ENCODE assay signal across 9 mouse cellular contexts in the genomic region with DNA sequence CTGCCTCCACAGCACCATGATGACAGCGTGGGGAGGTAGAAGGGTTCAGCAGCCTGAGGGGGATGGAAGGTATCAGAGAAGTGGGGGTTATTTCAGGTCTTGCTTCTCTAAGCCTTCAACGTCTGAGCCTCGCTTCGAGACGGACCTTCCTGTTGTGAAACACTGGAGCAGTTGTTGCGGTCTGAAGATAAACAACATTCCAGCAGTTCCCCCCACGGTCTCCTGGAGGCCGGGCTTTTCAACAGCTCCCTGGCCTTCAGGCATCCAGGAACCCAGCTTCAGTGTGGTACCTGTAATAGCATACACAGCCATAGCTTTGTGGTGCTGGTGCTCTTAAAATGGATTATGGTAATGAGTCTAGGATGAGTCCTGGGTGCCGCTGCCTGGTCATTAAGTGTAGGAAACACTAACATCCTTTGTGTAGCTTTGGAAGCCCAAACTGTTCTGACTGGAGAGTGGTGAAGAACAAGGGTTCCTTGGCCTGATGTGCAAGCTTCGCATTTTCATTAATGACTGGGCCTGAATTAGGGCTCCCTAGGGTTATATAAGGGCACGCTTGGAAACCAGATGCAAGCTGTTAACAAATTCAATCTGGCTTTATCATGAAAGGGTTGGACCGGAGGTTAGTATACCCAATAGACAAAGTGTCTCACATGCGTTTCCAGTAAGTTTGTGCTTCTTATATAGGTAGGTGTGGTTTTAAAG.
A peak's percentile ranks its signal among the peaks of the same experiment; 100 is the strongest.
DNase-seq lines count a peak whose midpoint lies in the region; ATAC-seq and TF ChIP-seq lines count a peak whose summit lies in the region.
"Had no signal": no experiment of that assay in that cellular context is flagged by ENCODE, and none has a peak within 500 bp of the region (broad histone marks: within the 10 kb centered on the region; RNA-seq: fewer than 3 reads in every experiment).

No protein-coding gene starts in this region.

- no peak for DNase-seq in forebrain, embryonic 11.5 days (ENCODE audit: low spot score)
- no peak for DNase-seq in forebrain, embryonic 14.5 days (ENCODE audit: low spot score)
- peak; percentile 25 for DNase-seq in brain, embryonic 14.5 days (ENCODE audit: low read depth)
- DNase-seq in heart, adult 9 months (ENCODE audit: low spot score in 2 of 2), result peak; percentile 44 to 47
- peak; percentile 33 to 46 for DNase-seq in left cerebral cortex, adult 9 months (ENCODE audit: low spot score in 2 of 2)
- DNase-seq in adrenal gland, postnatal 36 days, result no peak
- DNase-seq in midbrain, embryonic 14.5 days, result no peak

- H3K27me3 ChIP-seq in forebrain, embryonic 11.5 days (ENCODE audit: control insufficient read depth, insufficient read depth, low read length), result no peaks in the 10 kb centered on the region
- H3K27me3 ChIP-seq in forebrain, embryonic 14.5 days (replicated peaks; ENCODE audit: control insufficient read depth, insufficient read depth, low read length), result no peaks in the 10 kb centered on the region
- H3K27me3 ChIP-seq in neural tube, embryonic 13.5 days, result no peaks in the 10 kb centered on the region
- no peaks in the 10 kb centered on the region for H3K27me3 ChIP-seq in midbrain, embryonic 14.5 days (ENCODE audit: control insufficient read depth, insufficient read depth, low read length)
- H3K27me3 ChIP-seq: CH12.LX had no signal

- 0 out of 2 replicates have a peak, but pooled peaks have one; percentile 36 for ATAC-seq in forebrain, embryonic 11.5 days (replicated peaks; ENCODE audit: low FRiP score)
- no peak for ATAC-seq in forebrain, embryonic 14.5 days
- ATAC-seq in neural tube, embryonic 13.5 days (ENCODE audit: low read depth), result peak; percentile 59; the same call in 1 of the 2 replicates
- ATAC-seq in midbrain, embryonic 14.5 days (ENCODE audit: low FRiP score, low TSS enrichment), result no peak; the same call in 1 of the 2 replicates

- H3K4me1 ChIP-seq in forebrain, embryonic 11.5 days (replicated peaks; ENCODE audit: control insufficient read depth, insufficient read depth, low read length), result no peaks in the 10 kb centered on the region
- H3K4me1 ChIP-seq in forebrain, embryonic 14.5 days (ENCODE audit: control insufficient read depth, insufficient read depth, low read length), result no peaks in the 10 kb centered on the region
- H3K4me1 ChIP-seq in neural tube, embryonic 13.5 days (replicated peaks), result peaks cover 16% of the 10 kb centered on the region; the same call in 1 of the 2 replicates
- no peaks in the 10 kb centered on the region for H3K4me1 ChIP-seq in midbrain, embryonic 14.5 days (ENCODE audit: control insufficient read depth, insufficient read depth, low read length)

- no peak for TF ChIP-seq POLR2A in brain, embryonic 14.5 days (IDR thresholded peaks at IDR 0.05; ENCODE audit: borderline replicate concordance, extremely low read depth, insufficient read depth, insufficient read length, poor library complexity, severe bottlenecking)

- H3K9ac ChIP-seq in forebrain, embryonic 11.5 days (ENCODE audit: low read length), result no peak overlapping the region
- H3K9ac ChIP-seq in forebrain, embryonic 14.5 days (ENCODE audit: low read length), result no peak overlapping the region
- no peak overlapping the region for H3K9ac ChIP-seq in neural tube, embryonic 13.5 days
- no peak overlapping the region for H3K9ac ChIP-seq in midbrain, embryonic 14.5 days (replicated peaks; ENCODE audit: low read length)

- H3K36me3 ChIP-seq in forebrain, embryonic 11.5 days (ENCODE audit: control insufficient read depth, insufficient read depth, low read length), result no peaks in the 10 kb centered on the region
- H3K36me3 ChIP-seq in forebrain, embryonic 14.5 days (ENCODE audit: control insufficient read depth, insufficient read depth, low read length), result no peaks in the 10 kb centered on the region
- H3K36me3 ChIP-seq in neural tube, embryonic 13.5 days, result no peaks in the 10 kb centered on the region
- no peaks in the 10 kb centered on the region for H3K36me3 ChIP-seq in midbrain, embryonic 14.5 days (ENCODE audit: control insufficient read depth, insufficient read depth, low read length)

- 58% methylated on average over 13 of the region's 13 CpGs for WGBS in forebrain, embryonic 11.5 days
- WGBS in forebrain, embryonic 14.5 days, result 50% methylated on average over 13 of the region's 13 CpGs
- WGBS in neural tube, embryonic 13.5 days, result 51% methylated on average over 13 of the region's 13 CpGs
- 56% methylated on average over 13 of the region's 13 CpGs for WGBS in midbrain, embryonic 14.5 days

- no peak overlapping the region for H3K4me3 ChIP-seq in forebrain, embryonic 11.5 days (ENCODE audit: low read depth, low read length)
- H3K4me3 ChIP-seq in forebrain, embryonic 14.5 days (ENCODE audit: low read depth, low read length), result no peak overlapping the region
- no peak overlapping the region for H3K4me3 ChIP-seq in neural tube, embryonic 13.5 days
- no peak overlapping the region for H3K4me3 ChIP-seq in midbrain, embryonic 14.5 days (replicated peaks; ENCODE audit: low read depth, low read length)

- H3K9me3 ChIP-seq in forebrain, embryonic 11.5 days (ENCODE audit: control insufficient read depth, low read length), result no peaks in the 10 kb centered on the region
- H3K9me3 ChIP-seq in forebrain, embryonic 14.5 days (replicated peaks; ENCODE audit: control insufficient read depth, low read length), result no peaks in the 10 kb centered on the region
- H3K9me3 ChIP-seq in neural tube, embryonic 13.5 days, result no peaks in the 10 kb centered on the region
- no peaks in the 10 kb centered on the region for H3K9me3 ChIP-seq in midbrain, embryonic 14.5 days (ENCODE audit: control insufficient read depth, low read length)

- no peak overlapping the region for H3K27ac ChIP-seq in forebrain, embryonic 11.5 days (ENCODE audit: low read depth, low read length)
- no peak overlapping the region for H3K27ac ChIP-seq in forebrain, embryonic 14.5 days (ENCODE audit: low read depth, low read length)
- H3K27ac ChIP-seq in neural tube, embryonic 13.5 days (replicated peaks), result 0 out of 2 replicates have a peak overlapping the region, but pooled peaks have one; percentile 23
- H3K27ac ChIP-seq in midbrain, embryonic 14.5 days (replicated peaks; ENCODE audit: low read depth, low read length), result no peak overlapping the region

- no peak overlapping the region for H3K4me2 ChIP-seq in forebrain, embryonic 11.5 days (ENCODE audit: low read depth, low read length, severe bottlenecking)
- no peak overlapping the region for H3K4me2 ChIP-seq in forebrain, embryonic 14.5 days (ENCODE audit: low read length)
- H3K4me2 ChIP-seq in neural tube, embryonic 13.5 days, result no peak overlapping the region
- no peak overlapping the region for H3K4me2 ChIP-seq in midbrain, embryonic 14.5 days (ENCODE audit: low read length)

- no peak for TF ChIP-seq CTCF in brain, embryonic 14.5 days (IDR thresholded peaks at IDR 0.05; ENCODE audit: borderline replicate concordance, extremely low read depth, insufficient read depth, insufficient read length)

Comparison
In these comparisons a context has a peak if more than half of its experiments do, and no peak if none do; other contexts are left out.
1. ATAC-seq: peak in forebrain, embryonic 11.5 days (single experiment) and neural tube, embryonic 13.5 days (single experiment); none in forebrain, embryonic 14.5 days (single experiment) and midbrain, embryonic 14.5 days (single experiment).
2. DNase-seq: peak in brain, embryonic 14.5 days (single experiment), heart, adult 9 months (2 of 2) and left cerebral cortex, adult 9 months (2 of 2); none in forebrain, embryonic 11.5 days (single experiment), forebrain, embryonic 14.5 days (single experiment), adrenal gland, postnatal 36 days (0 of 2) and midbrain, embryonic 14.5 days (single experiment).